Mouse (Mus musculus): ENCODE measurements around the gene Klf4.

DNA sequence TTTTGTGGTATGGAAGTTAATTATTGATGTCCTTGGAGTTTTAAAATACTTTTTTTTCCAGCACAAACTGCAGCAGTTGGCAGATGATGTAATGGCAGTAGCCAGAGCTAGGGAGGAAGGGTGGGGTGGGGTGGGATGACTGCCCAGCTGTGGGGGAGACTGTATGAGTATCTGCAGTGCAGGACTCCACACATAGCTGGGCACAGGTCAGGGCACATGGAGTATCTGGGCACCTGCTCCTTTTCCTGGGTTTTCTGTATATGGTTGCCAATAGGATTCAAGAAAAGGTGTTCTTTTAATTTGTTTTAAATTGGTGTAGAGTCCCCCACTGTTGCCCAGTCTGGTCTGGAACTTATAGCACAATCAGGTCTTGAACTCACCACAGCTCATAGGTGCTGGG is 2.7 kb upstream of the Klf4 start:
- no peak for TF ChIP-seq CTCF (IDR thresholded peaks at IDR 0.05; ENCODE audit: extremely low read depth, insufficient read depth, low read length)
- no peak for TF ChIP-seq POLR2A (IDR thresholded peaks at IDR 0.05; ENCODE audit: extremely low read depth, insufficient read depth, low read length)
